Mouse (Mus musculus) ES-E14 (cell line): ENCODE data around the gene Wnt3. TPM values are rescaled to one million over a fixed set of nuclear protein-coding genes. Genes with fewer than 3 reads are reported as not detected.

Experiments used
- DNase-seq: peaks from one replicate; pipeline ENCODE4 v3.0.0-alpha.2; 2013; ENCODE audit warnings: low read depth, low spot score
- H3K27ac ChIP-seq: 2 replicates; pipeline ENCODE4 v1.5.1; 2012; ENCODE audit warnings: low read depth, mild to moderate bottlenecking, low read length, moderate library complexity, mixed read lengths; ENCODE audit not compliant: poor library complexity, insufficient read depth, severe bottlenecking
- H3K36me3 ChIP-seq: 2 replicates; pipeline ENCODE4 v1.6.1; 2012; ENCODE audit warnings: mild to moderate bottlenecking, low read length, moderate library complexity, mixed read lengths; ENCODE audit not compliant: control insufficient read depth, poor library complexity, insufficient read depth, severe bottlenecking
- H3K4me1 ChIP-seq, 2 experiments: fragments of 150-350 bp in 1 of 2; sonication (generic) in 1 of 2; 2 replicates each; pipeline ENCODE4 v1.6.1; 2012; ENCODE audit warnings: low read length in 2 of 2, mild to moderate bottlenecking in 1 of 2, mixed read lengths in 1 of 2; ENCODE audit not compliant: control insufficient read depth in 2 of 2, insufficient read depth in 2 of 2, poor library complexity in 1 of 2
- H3K4me3 ChIP-seq, 2 experiments: fragments of 150-350 bp in 1 of 2; sonication (generic) in 1 of 2; 2 replicates each; pipeline ENCODE4 v1.5.1; 2012; ENCODE audit warnings: low read length in 2 of 2, low read depth in 1 of 2, mild to moderate bottlenecking in 1 of 2, mixed read lengths in 1 of 2; ENCODE audit not compliant: insufficient read depth in 1 of 2, poor library complexity in 1 of 2, severe bottlenecking in 1 of 2
- H3K9ac ChIP-seq: 2 replicates; pipeline ENCODE4 v1.6.1; 2012; ENCODE audit warnings: low read depth, mild to moderate bottlenecking, low read length, mixed read lengths; ENCODE audit not compliant: poor library complexity, insufficient read depth, severe bottlenecking
- H3K9me3 ChIP-seq: fragments of 150-350 bp; sonication (generic); 2 replicates; pipeline ENCODE4 v1.6.1; 2012; ENCODE audit warnings: low read depth, mild to moderate bottlenecking, low read length; ENCODE audit not compliant: control insufficient read depth, insufficient read depth
- CHD2 ChIP-seq: IDR thresholded peaks from 2 replicates; pipeline ENCODE4 v1.6.1; 2014; ENCODE audit warnings: mild to moderate bottlenecking, low read depth, low read length, inconsistent platforms
- HCFC1 ChIP-seq: IDR thresholded peaks from 2 replicates; pipeline ENCODE4 v1.6.1; 2012; ENCODE audit warnings: low read length, inconsistent platforms, borderline replicate concordance; ENCODE audit not compliant: insufficient read depth
- MAFK ChIP-seq: IDR thresholded peaks from 2 replicates; pipeline ENCODE4 v1.6.1; 2014; ENCODE audit warnings: mild to moderate bottlenecking, low read depth, low read length, inconsistent platforms; ENCODE audit not compliant: insufficient read depth
- ZC3H11A ChIP-seq: IDR thresholded peaks from 2 replicates; pipeline ENCODE4 v1.6.1; 2012; ENCODE audit warnings: low read depth, mild to moderate bottlenecking, inconsistent platforms, low read length, borderline replicate concordance
- ZNF384 ChIP-seq: IDR thresholded peaks from 2 replicates; pipeline ENCODE4 v1.6.1; 2012; ENCODE audit warnings: low read depth, low read length, inconsistent platforms
- in situ Hi-C, 2 experiments: fragments of 600-800 bp; cut with MboI; formaldehyde crosslinking; loops; one replicate each; pipeline ENCODE4 v1.15.1; 2025; ENCODE audit warnings: low sequenced_read_pairs in 2 of 2, inconsistent platforms in 1 of 2; ENCODE audit not compliant: unreplicated experiment in 2 of 2
- total RNA-seq: library from RNA; depleted of rRNA; stranded (reverse); fragments of 300-350 nt; gene quantifications from 2 replicates; pipeline ENCODE4 v1.2.3, GENCODE M21; 2012

Gene Wnt3
- total RNA-seq, 1 experiment = 7.5 TPM

DNA sequence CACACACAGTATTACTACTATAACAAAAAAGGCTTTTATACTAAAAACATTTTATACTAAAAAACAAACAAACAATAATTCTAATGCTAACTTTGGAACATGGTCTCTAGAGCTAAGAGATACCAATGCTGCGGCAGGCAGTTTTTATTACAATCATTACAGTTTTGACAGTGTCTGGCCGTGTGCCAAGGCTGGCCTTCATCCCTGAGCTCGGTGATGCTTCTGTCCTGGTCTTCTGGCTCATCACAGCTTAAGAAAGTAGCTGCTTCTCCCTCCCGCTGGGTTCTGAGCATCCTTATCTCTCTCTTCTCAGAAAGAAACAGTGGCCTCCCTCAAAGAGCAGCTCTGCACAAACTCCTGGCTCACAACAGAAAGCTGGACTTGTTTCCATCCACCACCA lies 56.0 kb downstream of the Wnt3 start:
- in situ Hi-C loops = no loop called here
- no peaks in the 10 kb centered on the region for H3K9me3 ChIP-seq
- H3K9ac ChIP-seq = no peak overlapping the region
- H3K36me3 ChIP-seq = peaks cover 8% of the 10 kb centered on the region; the same call in 1 of the 2 replicates
- peaks cover 1 to 30% of the 10 kb centered on the region in 2 experiments; a peak in 2 of 4 replicates for H3K4me1 ChIP-seq
- no peak overlapping the region for H3K27ac ChIP-seq
- no peak overlapping the region for H3K4me3 ChIP-seq
- DNase-seq = no peak
- TF ChIP-seq HCFC1 = no peak
- TF ChIP-seq MAFK = no peak
- TF ChIP-seq CHD2 = no peak
- TF ChIP-seq ZNF384 = no peak
- no peak for TF ChIP-seq ZC3H11A

GRCm38 (mm10) chr11:103830476-103830875 lies 56.5 kb downstream of the Wnt3 start:
- H3K27ac ChIP-seq = no peak overlapping the region

DNA sequence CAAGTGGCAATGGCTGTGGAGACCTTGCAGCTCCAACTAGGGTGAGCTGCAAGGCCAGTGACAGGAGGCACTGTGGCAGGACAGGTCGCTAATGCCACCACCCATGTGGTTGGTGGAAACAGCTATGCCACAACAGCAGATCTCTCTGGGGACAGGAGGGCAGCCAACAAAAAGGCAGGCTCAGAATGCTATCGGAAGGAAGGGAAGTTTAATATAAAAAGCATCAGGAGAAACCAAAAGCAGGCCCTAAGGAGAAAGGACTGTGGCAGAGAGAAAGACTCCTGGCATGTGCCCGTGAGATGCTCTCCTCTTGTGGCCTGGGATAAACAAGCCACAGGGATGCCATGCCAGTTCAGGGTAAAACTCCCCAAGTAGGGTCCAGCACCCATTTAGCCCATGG lies 57.8 kb downstream of the Wnt3 start:
- no peak for TF ChIP-seq HCFC1
- TF ChIP-seq MAFK = no peak
- no peak for TF ChIP-seq ZNF384
- TF ChIP-seq ZC3H11A = no peak
- TF ChIP-seq CHD2 = no peak
- no peaks in the 10 kb centered on the region for H3K9me3 ChIP-seq
- in situ Hi-C loops = no loop called here
- H3K36me3 ChIP-seq = no peaks in the 10 kb centered on the region; the same call in 1 of the 2 replicates
- H3K4me3 ChIP-seq = no peak overlapping the region
- H3K27ac ChIP-seq = no peak overlapping the region
- no peak for DNase-seq
- no peak overlapping the region for H3K9ac ChIP-seq
- H3K4me1 ChIP-seq = peaks cover 1 to 30% of the 10 kb centered on the region in 2 experiments; a peak in 2 of 4 replicates

More at GRCm38 (mm10) chr11:103830476-103830875, 56.5 kb downstream of the Wnt3 start:
- no peak for DNase-seq
- in situ Hi-C loops = no loop called here
- TF ChIP-seq CHD2 = no peak
- TF ChIP-seq ZC3H11A = no peak
- TF ChIP-seq MAFK = no peak
- TF ChIP-seq HCFC1 = no peak
- TF ChIP-seq ZNF384 = no peak
- Histone ChIP-seq H3K4me3 (no peak overlapping the region), H3K4me1 (peaks cover 1 to 30% of the 10 kb centered on the region in 2 experiments; a peak in 2 of 4 replicates), H3K9me3 (no peaks in the 10 kb centered on the region), H3K36me3 (peaks cover 6% of the 10 kb centered on the region; the same call in 1 of the 2 replicates), H3K9ac (no peak overlapping the region)

GRCm38 (mm10) chr11:103832331-103832730 lies 58.4 kb downstream of the Wnt3 start:
- Histone ChIP-seq H3K36me3 (no peaks in the 10 kb centered on the region; the same call in 1 of the 2 replicates), H3K9ac (no peak overlapping the region), H3K9me3 (no peaks in the 10 kb centered on the region), H3K4me3 (no peak overlapping the region), H3K4me1 (peaks cover 1 to 30% of the 10 kb centered on the region in 2 experiments; a peak in 2 of 4 replicates), H3K27ac (no peak overlapping the region)
- no peak for TF ChIP-seq ZNF384
- no peak for TF ChIP-seq MAFK
- no peak for TF ChIP-seq ZC3H11A
- TF ChIP-seq CHD2 = no peak
- TF ChIP-seq HCFC1 = no peak
- in situ Hi-C loops = no loop called here
- no peak for DNase-seq

- no peak for DNase-seq
- no peaks in the 10 kb centered on the region for H3K36me3 ChIP-seq
- TF ChIP-seq MAFK (no peak), ZC3H11A (no peak), CHD2 (no peak), HCFC1 (no peak), ZNF384 (no peak)
Observed at GRCm38 (mm10) chr11:103838955-103839354, 65.0 kb downstream of the Wnt3 start.

More at GRCm38 (mm10) chr11:103838955-103839354, 65.0 kb downstream of the Wnt3 start:
- H3K27ac ChIP-seq = no peak overlapping the region
- no peak overlapping the region for H3K9ac ChIP-seq
- H3K4me1 ChIP-seq = peaks cover 3 to 9% of the 10 kb centered on the region in 2 experiments; a peak in 3 of 4 replicates
- no peaks in the 10 kb centered on the region for H3K9me3 ChIP-seq
- in situ Hi-C loops = no loop called here
- H3K4me3 ChIP-seq = no peak overlapping the region
